Mouse (Mus musculus) CH12.LX (cell line): ENCODE measurements around the gene Acox2. TPM values are rescaled to one million over a fixed set of nuclear protein-coding genes. Genes with fewer than 3 reads are reported as not detected.

Source experiments
- DNase-seq: peaks from one replicate; pipeline ENCODE4 v3.0.0-alpha.2; 2013; ENCODE audit errors: extremely low read depth
- H3K27ac ChIP-seq: 2 replicates; pipeline ENCODE4 v1.5.1; 2012; ENCODE audit warnings: low read depth, mild to moderate bottlenecking, control low read depth, moderate library complexity; ENCODE audit not compliant: insufficient read depth
- H3K27me3 ChIP-seq: replicated peaks from 2 replicates; pipeline ENCODE3; 2012; ENCODE audit warnings: inconsistent platforms
- H3K36me3 ChIP-seq, 2 experiments: replicated peaks in 1 of 2; 2 replicates each; pipeline versions ENCODE3 to v1.6.1; 2012; ENCODE audit warnings: inconsistent platforms in 1 of 2, low read length in 1 of 2, mild to moderate bottlenecking in 1 of 2, mixed read lengths in 1 of 2, moderate library complexity in 1 of 2; ENCODE audit not compliant: control insufficient read depth in 1 of 2, insufficient read depth in 1 of 2
- H3K4me1 ChIP-seq, 2 experiments: 2 replicates each; pipeline ENCODE4 v1.6.1; 2012; ENCODE audit warnings: inconsistent platforms in 1 of 2, moderate library complexity in 1 of 2; ENCODE audit not compliant: insufficient read depth in 2 of 2, control insufficient read depth in 1 of 2
- H3K4me2 ChIP-seq: 2 replicates; pipeline ENCODE4 v1.6.1; 2012; ENCODE audit warnings: low read depth, mild to moderate bottlenecking, control low read depth; ENCODE audit not compliant: poor library complexity, insufficient read depth, severe bottlenecking
- H3K4me3 ChIP-seq, 3 experiments: fragments of 150-350 bp in 1 of 3; sonication (generic) in 1 of 3; replicated peaks in 1 of 3; 2 replicates each; pipeline versions ENCODE3 to v1.5.1; 2011 to 2012; ENCODE audit warnings: low read depth in 2 of 3, low read length in 2 of 3, mild to moderate bottlenecking in 2 of 3, moderate library complexity in 2 of 3, control low read depth in 1 of 3, improper control_type of control experiment in 1 of 3, inconsistent platforms in 1 of 3, mixed read lengths in 1 of 3; ENCODE audit not compliant: poor library complexity in 1 of 3
- H3K79me2 ChIP-seq: replicated peaks from 2 replicates; pipeline ENCODE4 v1.6.1; 2012; ENCODE audit warnings: mild to moderate bottlenecking, moderate library complexity; ENCODE audit not compliant: control insufficient read depth, poor library complexity, insufficient read depth, severe bottlenecking; ENCODE audit errors: extremely low read depth
- H3K9ac ChIP-seq: 2 replicates; pipeline ENCODE4 v1.6.1; 2012; ENCODE audit warnings: low read depth, mild to moderate bottlenecking, control low read depth, moderate library complexity; ENCODE audit not compliant: insufficient read depth
- H3K9me3 ChIP-seq: replicated peaks from 2 replicates; pipeline ENCODE3; 2012; ENCODE audit warnings: low read length, inconsistent platforms, mixed read lengths
- BHLHE40 ChIP-seq: IDR thresholded peaks from 2 replicates; pipeline ENCODE4 v1.6.1; 2011; ENCODE audit warnings: mild to moderate bottlenecking, low read depth, low read length, improper control_type of control experiment
- CHD1 ChIP-seq: IDR thresholded peaks from 2 replicates; pipeline ENCODE4 v1.6.1; 2012; ENCODE audit warnings: low read depth, low read length, improper control_type of control experiment, inconsistent platforms
- CHD2 ChIP-seq: IDR thresholded peaks from 2 replicates; pipeline ENCODE4 v1.6.1; 2011; ENCODE audit warnings: low read length, improper control_type of control experiment
- CTCF ChIP-seq, 2 experiments: IDR thresholded peaks in 1 of 2; conservative IDR thresholded peaks in 1 of 2; 2 replicates each; pipeline ENCODE4 v1.5.1; 2011 to 2012; ENCODE audit warnings: low read depth in 2 of 2, low read length in 2 of 2, improper control_type of control experiment in 1 of 2, inconsistent platforms in 1 of 2, mild to moderate bottlenecking in 1 of 2, moderate library complexity in 1 of 2
- E2F4 ChIP-seq: IDR thresholded peaks from 2 replicates; pipeline ENCODE4 v1.6.1; 2011; ENCODE audit warnings: low read depth, low read length, improper control_type of control experiment; ENCODE audit not compliant: insufficient replicate concordance
- EP300 ChIP-seq: IDR thresholded peaks from 2 replicates; pipeline ENCODE4 v1.6.1; 2011; ENCODE audit warnings: low read length, improper control_type of control experiment
- ETS1 ChIP-seq: conservative IDR thresholded peaks from 2 replicates; pipeline ENCODE4 v1.6.1; 2012; ENCODE audit warnings: low read depth, mild to moderate bottlenecking, inconsistent platforms, low read length, improper control_type of control experiment, moderate library complexity
- HCFC1 ChIP-seq: IDR thresholded peaks from 2 replicates; pipeline ENCODE4 v1.6.1; 2012; ENCODE audit warnings: low read depth, mild to moderate bottlenecking, inconsistent platforms, low read length, improper control_type of control experiment
- JUN ChIP-seq: IDR thresholded peaks from 2 replicates; pipeline ENCODE4 v1.6.1; 2011; ENCODE audit warnings: low read depth, mild to moderate bottlenecking, low read length, improper control_type of control experiment, moderate library complexity; ENCODE audit not compliant: insufficient read depth
- MAZ ChIP-seq: IDR thresholded peaks from 2 replicates; pipeline ENCODE4 v1.6.1; 2012; ENCODE audit warnings: low read depth, mild to moderate bottlenecking, inconsistent platforms, low read length, improper control_type of control experiment, moderate library complexity
- MYC ChIP-seq: IDR thresholded peaks from 2 replicates; pipeline ENCODE4 v1.6.1; 2011; ENCODE audit warnings: low read depth, mild to moderate bottlenecking, improper control_type of control experiment, low read length
- NELFE ChIP-seq: IDR thresholded peaks from 2 replicates; pipeline ENCODE4 v1.6.1; 2011; ENCODE audit warnings: low read depth, low read length, improper control_type of control experiment
- NRF1 ChIP-seq: IDR thresholded peaks from 2 replicates; pipeline ENCODE4 v1.6.1; 2014; ENCODE audit warnings: low read depth, mild to moderate bottlenecking, inconsistent platforms, low read length, improper control_type of control experiment, moderate library complexity
- POLR2A ChIP-seq: IDR thresholded peaks from 2 replicates; pipeline ENCODE4 v1.6.1; 2011; ENCODE audit warnings: low read depth, mild to moderate bottlenecking, improper control_type of control experiment, low read length
- POLR2AphosphoS2 ChIP-seq: IDR thresholded peaks from 2 replicates; pipeline ENCODE4 v1.6.1; 2011; ENCODE audit warnings: low read depth, low read length, improper control_type of control experiment
- SIN3A ChIP-seq: IDR thresholded peaks from 2 replicates; pipeline ENCODE4 v1.6.1; 2012; ENCODE audit warnings: low read length, improper control_type of control experiment, inconsistent platforms
- TCF12 ChIP-seq: IDR thresholded peaks from 2 replicates; pipeline ENCODE4 v1.6.1; 2014; ENCODE audit warnings: low read depth, mild to moderate bottlenecking, inconsistent platforms, low read length, improper control_type of control experiment
- USF1 ChIP-seq: IDR thresholded peaks from 2 replicates; pipeline ENCODE4 v1.6.1; 2014; ENCODE audit warnings: low read depth, mild to moderate bottlenecking, inconsistent platforms, low read length, improper control_type of control experiment
- USF2 ChIP-seq: conservative IDR thresholded peaks from 2 replicates; pipeline ENCODE4 v1.6.1; 2011; ENCODE audit warnings: low read depth, low read length, improper control_type of control experiment
- ZNF384 ChIP-seq: IDR thresholded peaks from 2 replicates; pipeline ENCODE4 v1.6.1; 2012; ENCODE audit warnings: low read depth, low read length, improper control_type of control experiment, inconsistent platforms
- dilution Hi-C: fragments of 300-500 bp; cut with MboI; formaldehyde crosslinking; loops from 2 replicates; pipeline ENCODE4 v1.14.3; 2020; ENCODE audit warnings: low sequenced_read_pairs; ENCODE audit not compliant: extremely low pct_unique_long_range_greater_than_20kb, extremely low pct_ligation_motif_present
- in situ Hi-C: fragments of 300-500 bp; cut with MboI; formaldehyde crosslinking; loops from 3 replicates; pipeline ENCODE4 v1.14.3; 2019; ENCODE audit warnings: low sequenced_read_pairs, low pct_ligation_motif_present, low pct_unique_long_range_greater_than_20kb, mixed read lengths
- polyA plus RNA-seq: library from polyadenylated mRNA; unstranded; fragments of >175 nt; gene quantifications from 2 replicates; pipeline ENCODE4 v1.2.1, GENCODE M21; 2012; ENCODE audit warnings: low read depth; ENCODE audit not compliant: insufficient read length
- total RNA-seq, 2 experiments: library from RNA; depleted of rRNA; stranded (reverse); fragments of 300-350 nt in 1 of 2; fragments of >200 nt in 1 of 2; gene quantifications; 2 replicates each; pipeline ENCODE4 v1.2.3; 2012 to 2014

Gene Acox2
- total and polyA plus RNA-seq, 3 experiments: not detected

DNA sequence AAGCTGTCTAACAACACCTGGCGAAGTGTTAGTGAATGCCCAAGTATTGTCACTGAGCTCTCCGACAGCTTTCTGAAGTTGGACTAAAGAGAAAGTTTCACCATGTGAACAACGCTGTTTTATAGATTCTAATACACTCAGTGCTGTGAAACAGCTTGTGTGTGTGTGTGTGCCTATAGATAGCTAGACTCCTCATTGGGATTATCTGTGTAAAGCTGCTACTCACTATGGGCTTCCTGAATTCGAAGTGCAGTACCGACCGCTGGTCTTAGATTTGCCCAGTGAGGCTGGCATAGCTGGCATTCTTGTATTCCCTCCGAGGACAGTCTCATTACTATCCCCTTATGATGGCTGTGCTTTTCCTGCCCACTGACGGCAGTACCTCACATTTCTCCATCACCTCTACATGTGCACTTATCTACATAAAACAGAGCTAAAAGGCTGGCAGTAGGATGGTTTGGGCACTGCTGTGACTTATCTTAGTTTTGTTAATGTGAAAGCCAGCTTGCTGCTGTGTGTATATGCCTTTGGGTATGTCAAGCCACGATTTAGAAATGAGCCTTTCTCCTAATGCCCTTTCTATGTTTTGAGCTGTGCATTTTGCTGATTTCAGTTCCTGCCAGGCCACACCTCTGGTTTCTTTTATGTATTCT lies 29.7 kb downstream of the Acox2 start:
- no peak overlapping the region for H3K4me2 ChIP-seq
- H3K27ac ChIP-seq: no peak overlapping the region
- DNase-seq: no peak
- no peak for TF ChIP-seq POLR2A
- TF ChIP-seq CHD2: no peak
- TF ChIP-seq ETS1: no peak
- TF ChIP-seq USF2: no peak
- no peak for TF ChIP-seq CHD1
- H3K27me3 ChIP-seq: no peaks in the 10 kb centered on the region
- H3K79me2 ChIP-seq: no peaks in the 10 kb centered on the region
- no peak overlapping the region for H3K4me3 ChIP-seq
- in situ Hi-C loops: no loop called here
- no peak overlapping the region for H3K9ac ChIP-seq
- H3K9me3 ChIP-seq: no peaks in the 10 kb centered on the region
- H3K36me3 ChIP-seq: no peaks in the 10 kb centered on the region
- dilution Hi-C loops: no loop called here
- H3K4me1 ChIP-seq: peaks cover 6 to 8% of the 10 kb centered on the region in 2 experiments

DNA sequence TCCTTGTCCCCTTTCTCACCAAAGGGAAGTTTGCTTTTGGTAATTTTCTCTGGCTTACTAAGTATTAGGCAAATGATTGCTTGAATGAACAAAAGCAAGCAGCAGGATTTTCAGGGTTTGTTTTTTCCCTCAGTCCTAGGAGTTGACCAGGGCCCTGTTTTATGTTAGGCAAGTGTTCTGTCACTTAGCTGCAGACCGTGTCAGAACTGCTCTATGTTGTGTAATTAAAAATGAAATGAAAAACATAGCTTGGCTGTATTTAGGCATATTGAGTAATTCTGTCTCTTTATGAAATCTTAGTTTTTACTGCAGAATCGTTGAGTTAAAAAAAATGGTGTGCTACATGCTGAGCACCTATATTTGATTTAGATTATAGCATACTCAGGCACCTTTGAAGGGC lies 34.3 kb downstream of the Acox2 start:
- peaks cover 0 to 4% of the 10 kb centered on the region in 2 experiments for H3K36me3 ChIP-seq
- dilution Hi-C loops (no loop called here), in situ Hi-C loops (no loop called here)
- no peak for DNase-seq
- H3K9me3 ChIP-seq: no peaks in the 10 kb centered on the region
- TF ChIP-seq USF1: no peak
- TF ChIP-seq CTCF (conservative IDR thresholded peaks at IDR 0.05 in 1 of 2, IDR thresholded peaks at IDR 0.05 in 1 of 2; ENCODE audit: low read depth in 2 of 2, low read length in 2 of 2): no peak
- TF ChIP-seq TCF12: no peak
- TF ChIP-seq JUN: no peak
- no peak for TF ChIP-seq SIN3A
- no peak for TF ChIP-seq MYC
- TF ChIP-seq BHLHE40: no peak
- TF ChIP-seq HCFC1: no peak
- no peaks in the 10 kb centered on the region for H3K79me2 ChIP-seq
- H3K27ac ChIP-seq: no peak overlapping the region
- peaks cover 0 to 8% of the 10 kb centered on the region in 2 experiments; a peak in 2 of 4 replicates for H3K4me1 ChIP-seq
- no peak overlapping the region for H3K4me3 ChIP-seq
- H3K4me2 ChIP-seq: no peak overlapping the region
- no peaks in the 10 kb centered on the region for H3K27me3 ChIP-seq
- no peak overlapping the region for H3K9ac ChIP-seq

DNA sequence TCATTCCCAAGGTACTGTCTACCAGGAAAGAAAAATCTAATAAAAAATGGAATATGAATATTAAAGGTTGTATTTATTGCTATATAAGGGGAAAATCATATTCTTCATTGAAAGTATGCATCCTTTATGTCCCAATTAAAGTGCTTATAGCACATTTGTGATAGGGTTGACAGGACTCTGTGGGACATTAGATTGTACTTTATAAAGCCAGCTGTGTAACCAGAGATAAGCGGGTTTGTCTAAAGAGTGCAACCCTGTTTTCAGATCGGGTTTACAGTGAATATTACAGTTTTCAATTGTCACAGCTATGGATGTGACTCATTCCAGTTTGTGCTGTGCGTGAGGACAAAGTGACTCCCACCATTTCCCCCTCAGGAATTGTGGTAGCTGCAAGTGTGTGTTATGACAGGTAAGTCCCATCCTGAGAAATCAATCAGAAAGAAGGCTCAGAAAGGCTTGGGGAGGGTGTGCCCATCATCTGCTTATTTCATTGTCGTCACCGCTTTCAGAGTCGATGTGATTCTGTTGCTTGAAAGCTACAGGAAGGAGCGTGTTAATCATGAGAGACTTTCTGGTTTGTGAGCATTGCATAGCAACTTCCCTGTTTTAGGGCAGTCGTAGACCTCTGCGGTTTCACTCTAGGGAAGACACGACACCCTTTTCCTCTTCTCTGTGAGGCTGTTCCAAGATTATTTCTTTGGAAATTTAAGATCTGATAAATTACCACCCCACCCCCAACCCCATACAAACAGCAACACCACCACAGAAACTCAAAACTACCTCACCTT lies 35.5 kb downstream of the Acox2 start:
- no peak overlapping the region for H3K27ac ChIP-seq
- no peaks in the 10 kb centered on the region for H3K9me3 ChIP-seq
- TF ChIP-seq EP300: no peak
- no peak for TF ChIP-seq MAZ
- no peak for TF ChIP-seq ZNF384
- TF ChIP-seq HCFC1: no peak
- no peak for TF ChIP-seq JUN
- TF ChIP-seq E2F4: no peak
- TF ChIP-seq CHD1: no peak
- no peak for TF ChIP-seq NELFE
- TF ChIP-seq NRF1: no peak
- TF ChIP-seq POLR2AphosphoS2: no peak
- no peak overlapping the region for H3K9ac ChIP-seq
- no peaks in the 10 kb centered on the region for H3K27me3 ChIP-seq
- no peak for DNase-seq
- peaks cover 0 to 16% of the 10 kb centered on the region in 2 experiments; a peak in 2 of 4 replicates for H3K4me1 ChIP-seq
- dilution Hi-C loops: no loop called here
- no peak overlapping the region for H3K4me2 ChIP-seq
- H3K36me3 ChIP-seq: peaks cover 0 to 4% of the 10 kb centered on the region in 2 experiments
- no peak overlapping the region for H3K4me3 ChIP-seq
- in situ Hi-C loops: no loop called here
- no peaks in the 10 kb centered on the region for H3K79me2 ChIP-seq
